Mouse (Mus musculus) heart, postnatal 0 days (tissue): ENCODE data around the gene Fbxw11. TPM values are rescaled to one million over a fixed set of nuclear protein-coding genes. Genes with fewer than 3 reads are reported as not detected.

Experiments used
- ATAC-seq: fragments of 200-750 bp; cut with Nextera tagmentation; 2 replicates; pipeline ENCODE4 v1.8.0; 2017; ENCODE audit warnings: low read depth, moderate number of reproducible peaks, moderate library complexity; ENCODE audit not compliant: insufficient read depth
- DNase-seq: peaks from one replicate; pipeline ENCODE4 v3.0.0-alpha.2; 2016; ENCODE audit warnings: low spot score
- H3K27ac ChIP-seq: fragments of 300-500 bp; sonication (generic); 2 replicates; pipeline ENCODE4 v1.5.1; 2014; ENCODE audit warnings: low read depth, mild to moderate bottlenecking
- H3K27me3 ChIP-seq: fragments of 300-500 bp; sonication (generic); 2 replicates; pipeline ENCODE4 v1.6.1; 2014; ENCODE audit warnings: low read length, mixed read lengths; ENCODE audit not compliant: control insufficient read depth, insufficient read depth
- H3K36me3 ChIP-seq: fragments of 300-500 bp; sonication (generic); replicated peaks from 2 replicates; pipeline ENCODE4 v1.6.1; 2014; ENCODE audit warnings: low read length, mixed read lengths; ENCODE audit not compliant: control insufficient read depth, insufficient read depth
- H3K4me1 ChIP-seq: fragments of 300-500 bp; sonication (generic); 2 replicates; pipeline ENCODE4 v1.6.1; 2014; ENCODE audit warnings: antibody characterized with exemption; ENCODE audit not compliant: control insufficient read depth, insufficient read depth
- H3K4me2 ChIP-seq: fragments of 300-500 bp; sonication (generic); 2 replicates; pipeline ENCODE4 v1.6.1; 2014; ENCODE audit warnings: low read depth, mild to moderate bottlenecking, low read length, moderate library complexity
- H3K4me3 ChIP-seq: fragments of 300-500 bp; sonication (generic); 2 replicates; pipeline ENCODE4 v1.5.1; 2014; ENCODE audit warnings: low read depth, low read length
- H3K9ac ChIP-seq: fragments of 300-500 bp; sonication (generic); replicated peaks from 2 replicates; pipeline ENCODE4 v1.6.1; 2014; ENCODE audit warnings: low read depth, low read length, mixed read lengths
- H3K9me3 ChIP-seq: fragments of 300-500 bp; sonication (generic); replicated peaks from 2 replicates; pipeline ENCODE4 v1.6.1; 2016; ENCODE audit warnings: low read length; ENCODE audit not compliant: control insufficient read depth
- CTCF ChIP-seq: IDR thresholded peaks from 2 replicates; pipeline ENCODE4 v1.5.1; 2016; ENCODE audit warnings: antibody characterized with exemption, control low read depth, low read depth
- EP300 ChIP-seq: IDR thresholded peaks from 2 replicates; pipeline ENCODE4 v1.6.1; 2016; ENCODE audit warnings: antibody characterized with exemption, low read depth
- WGBS: fragments of 180-500 bp; shearing (Covaris S2); extraction: QIAGEN DNeasy Blood & Tissue Kit; methylation state at CpG from one replicate; pipeline ENCODE4 v1.1.7; 2014; 5-methylcytosine and 5-hydroxymethylcytosine counted together
- polyA plus RNA-seq: library from polyadenylated mRNA; unstranded; fragments of >200 nt; fragmentation: Nextera tagmentation; extraction: Ambion mirVana; gene quantifications from 2 replicates; pipeline ENCODE4 v1.2.1, GENCODE M21; 2015
- total RNA-seq: library from RNA; depleted of rRNA; stranded (reverse); fragments of >200 nt; gene quantifications from 2 replicates; pipeline ENCODE4 v1.2.3, GENCODE M21; 2014; ENCODE audit warnings: low replicate concordance

The Fbxw11 gene
- total and polyA plus RNA-seq, 2 experiments from 2014 or later, result 45.9 to 58.3 TPM

- no peak overlapping the region for H3K27ac ChIP-seq
- no peak overlapping the region for H3K9ac ChIP-seq
- TF ChIP-seq CTCF, result no peak
- TF ChIP-seq EP300, result no peak
- ATAC-seq (no peak), DNase-seq (no peak)
- H3K27me3 ChIP-seq, result no peaks in the 10 kb centered on the region
- WGBS, result 71% methylated on average over 2 of the region's 2 CpGs
- H3K9me3 ChIP-seq, result no peaks in the 10 kb centered on the region
- H3K4me3 ChIP-seq, result no peak overlapping the region
- peaks cover 81% of the 10 kb centered on the region for H3K36me3 ChIP-seq
- no peaks in the 10 kb centered on the region for H3K4me1 ChIP-seq
- no peak overlapping the region for H3K4me2 ChIP-seq
Observed at GRCm38 (mm10) chr11:32736371-32736770, 93.8 kb downstream of the Fbxw11 start.

GRCm38 (mm10) chr11:32737729-32738128, 95.2 kb downstream of the Fbxw11 start:
- ATAC-seq (no peak), DNase-seq (no peak)
- Histone ChIP-seq H3K9ac (no peak overlapping the region), H3K36me3 (peaks cover 83% of the 10 kb centered on the region), H3K9me3 (no peaks in the 10 kb centered on the region), H3K4me2 (no peak overlapping the region), H3K4me3 (no peak overlapping the region), H3K27ac (no peak overlapping the region), H3K27me3 (no peaks in the 10 kb centered on the region), H3K4me1 (no peaks in the 10 kb centered on the region)
- TF ChIP-seq CTCF, result no peak
- TF ChIP-seq EP300, result no peak
- 75% methylated on average over 5 of the region's 5 CpGs for WGBS

- H3K27me3 ChIP-seq, result no peaks in the 10 kb centered on the region
- 74% methylated on average over 5 of the region's 5 CpGs for WGBS
- DNase-seq, result no peak
- TF ChIP-seq CTCF (no peak), EP300 (no peak)
- H3K27ac ChIP-seq, result no peak overlapping the region
- H3K9me3 ChIP-seq, result no peaks in the 10 kb centered on the region
- H3K36me3 ChIP-seq, result peaks cover 71% of the 10 kb centered on the region
- no peak overlapping the region for H3K9ac ChIP-seq
- no peak for ATAC-seq
- H3K4me2 ChIP-seq, result no peak overlapping the region
- no peak overlapping the region for H3K4me3 ChIP-seq
- H3K4me1 ChIP-seq, result no peaks in the 10 kb centered on the region
Observed at GRCm38 (mm10) chr11:32743891-32744290, 101.4 kb downstream of the Fbxw11 start.

DNA sequence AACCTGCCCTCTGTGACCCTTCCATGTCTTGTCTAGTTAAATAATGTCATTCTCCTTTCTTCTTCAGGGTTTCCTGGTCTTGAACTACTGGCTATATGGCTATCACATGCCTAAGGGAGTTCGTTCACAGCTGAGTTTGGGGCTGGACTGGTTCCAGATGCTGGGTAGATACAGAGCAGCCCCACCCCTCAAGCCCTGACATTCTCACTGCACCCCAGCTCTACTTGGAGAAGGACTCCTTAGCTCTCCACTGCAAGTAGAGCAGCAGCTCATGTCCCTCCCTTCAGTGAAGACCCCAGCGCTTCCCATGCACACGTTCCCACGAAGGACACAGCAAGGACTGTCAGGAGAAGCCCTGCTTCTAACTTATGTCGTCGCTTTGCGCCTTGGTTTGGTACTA, 101.9 kb downstream of the Fbxw11 start:
- Histone ChIP-seq H3K4me3 (no peak overlapping the region), H3K27me3 (no peaks in the 10 kb centered on the region), H3K4me1 (no peaks in the 10 kb centered on the region), H3K9ac (no peak overlapping the region), H3K27ac (no peak overlapping the region), H3K36me3 (peaks cover 65% of the 10 kb centered on the region), H3K9me3 (no peaks in the 10 kb centered on the region), H3K4me2 (no peak overlapping the region)
- 77% methylated on average over 7 of the region's 7 CpGs for WGBS
- no peak for DNase-seq
- no peak for ATAC-seq
- TF ChIP-seq EP300, result no peak
- no peak for TF ChIP-seq CTCF

- Histone ChIP-seq H3K4me3 (no peak overlapping the region), H3K27me3 (no peaks in the 10 kb centered on the region), H3K36me3 (peaks cover 58% of the 10 kb centered on the region), H3K4me2 (no peak overlapping the region), H3K4me1 (no peaks in the 10 kb centered on the region), H3K27ac (no peak overlapping the region), H3K9ac (no peak overlapping the region), H3K9me3 (no peaks in the 10 kb centered on the region)
- ATAC-seq, result no peak
- no peak for DNase-seq
- no peak for TF ChIP-seq CTCF
- no peak for TF ChIP-seq EP300
- WGBS, result 91% methylated on average over 4 of the region's 4 CpGs
Observed at GRCm38 (mm10) chr11:32745466-32745865, 102.9 kb downstream of the Fbxw11 start.

DNA sequence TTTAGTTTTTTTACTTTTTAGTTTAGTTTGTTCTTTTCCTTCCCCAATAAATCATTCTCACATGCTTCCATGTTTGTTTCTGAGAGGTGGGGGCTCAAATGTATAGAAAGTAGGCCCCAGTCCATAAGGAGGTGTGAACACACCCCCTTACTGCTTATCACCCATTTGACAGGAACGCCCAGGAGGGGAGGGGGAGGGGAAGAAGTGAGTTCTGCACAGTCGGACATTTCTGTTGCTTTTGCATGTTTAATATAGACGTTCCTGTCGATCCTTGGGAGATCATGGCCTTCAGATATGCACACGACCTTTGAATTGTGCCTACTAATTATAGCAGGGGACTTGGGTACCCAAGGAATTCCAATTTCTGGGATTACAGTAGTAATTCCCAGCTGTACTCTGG, 103.5 kb downstream of the Fbxw11 start:
- H3K27me3 ChIP-seq, result no peaks in the 10 kb centered on the region
- no peak for TF ChIP-seq EP300
- no peak for TF ChIP-seq CTCF
- no peak overlapping the region for H3K9ac ChIP-seq
- no peak for DNase-seq
- no peak overlapping the region for H3K4me2 ChIP-seq
- no peak for ATAC-seq
- peaks cover 53% of the 10 kb centered on the region for H3K36me3 ChIP-seq
- H3K4me3 ChIP-seq, result no peak overlapping the region
- 40% methylated on average over 5 of the region's 5 CpGs for whole genome bisulfite sequencing
- H3K9me3 ChIP-seq, result no peaks in the 10 kb centered on the region
- no peaks in the 10 kb centered on the region for H3K4me1 ChIP-seq
- no peak overlapping the region for H3K27ac ChIP-seq
